Mouse (Mus musculus) liver, postnatal 0 days (tissue): ENCODE measurements around the gene Abraxas2.

ENCODE experiments used
- CTCF ChIP-seq: sonication (generic); IDR thresholded peaks from 2 replicates; pipeline ENCODE4 v1.5.1; 2016; ENCODE audit warnings: antibody characterized with exemption, low read depth
- EP300 ChIP-seq: IDR thresholded peaks from 2 replicates; pipeline ENCODE4 v1.6.1; 2016; ENCODE audit warnings: antibody characterized with exemption, low read depth, mild to moderate bottlenecking

DNA sequence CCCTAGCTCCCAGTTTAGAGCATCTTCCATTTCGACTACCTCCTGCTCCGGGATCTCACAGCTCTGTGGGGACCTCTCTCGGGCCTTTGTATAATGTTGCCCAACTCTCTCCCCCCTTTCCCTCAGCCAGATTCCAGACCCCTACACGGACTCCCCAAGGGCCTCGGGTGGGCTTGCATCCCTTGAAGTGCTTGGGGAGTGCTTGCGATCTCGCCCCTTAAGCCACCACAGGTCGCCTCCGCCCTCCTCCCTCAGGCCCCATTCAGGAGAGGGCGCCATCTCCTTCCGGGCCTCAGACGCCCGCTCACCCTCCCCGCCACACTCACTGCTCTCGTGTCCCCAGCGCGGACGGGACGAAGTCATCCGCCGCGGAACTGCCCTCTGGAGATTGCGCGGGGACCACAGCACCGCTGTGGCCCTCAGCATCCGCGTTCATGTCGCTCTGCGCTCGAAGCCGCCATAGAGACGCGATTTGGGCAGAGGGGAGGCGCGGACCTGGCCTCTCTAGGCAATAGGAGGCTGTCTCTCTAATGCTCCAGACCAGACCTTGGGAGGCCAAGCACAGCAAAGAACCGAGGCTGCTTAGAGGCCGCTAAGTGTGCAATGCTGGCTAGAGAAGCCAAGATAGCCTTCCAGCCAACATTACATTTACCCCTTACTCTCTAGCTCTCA is 6.7 kb upstream of the Abraxas2 start, which contains the start of gene Eef1akmt2:
- TF ChIP-seq CTCF (peak; percentile 62), EP300 (no peak)
